Mouse (Mus musculus): ENCODE results near the gene Vamp5.

DNA sequence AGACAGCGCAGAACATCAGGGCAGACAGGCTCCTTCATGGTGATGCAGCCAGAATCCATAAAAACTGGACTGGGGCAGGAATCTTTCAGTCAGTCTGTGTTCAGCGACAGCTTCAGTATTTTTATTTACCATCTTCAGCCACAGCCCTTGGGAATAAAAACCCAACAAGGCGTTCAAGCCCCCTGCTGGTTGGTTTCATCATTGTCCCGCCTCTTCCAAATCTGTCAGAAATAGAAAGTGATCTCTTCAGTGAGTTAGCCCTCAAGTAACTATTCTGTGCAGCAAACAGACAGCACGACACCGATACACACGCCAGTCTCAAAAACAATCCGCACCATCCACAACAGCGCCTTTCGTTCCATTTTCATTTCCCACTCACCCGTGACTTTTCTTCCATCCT, 61.2 kb downstream of the Vamp5 start:
- TF ChIP-seq POLR2A (IDR thresholded peaks at IDR 0.05; ENCODE audit: control insufficient read depth, extremely low read depth, insufficient read depth, low read length, poor library complexity) (no peak), CTCF (IDR thresholded peaks at IDR 0.05; ENCODE audit: borderline replicate concordance, control insufficient read depth, extremely low read depth, insufficient read depth, low read length, poor library complexity) (no peak)
